Mouse (Mus musculus) liver, embryonic 14.5 days (tissue): ENCODE data around the gene Sclt1. TPM values are rescaled to one million over a fixed set of nuclear protein-coding genes. Genes with fewer than 3 reads are reported as not detected.

Experiments
- ATAC-seq: fragments of 200-750 bp; cut with Nextera tagmentation; 2 replicates; pipeline ENCODE4 v1.8.0; 2017; ENCODE audit warnings: moderate number of reproducible peaks, mild to moderate bottlenecking, moderate library complexity; ENCODE audit not compliant: insufficient read depth
- DNase-seq, 3 experiments: peaks; one replicate each; pipeline ENCODE4 v3.0.0-alpha.2; 2012 to 2013; ENCODE audit warnings: low read depth in 3 of 3, low spot score in 3 of 3
- H3K27ac ChIP-seq: fragments of 300-500 bp; sonication (generic); 2 replicates; pipeline ENCODE4 v1.5.1; 2014; ENCODE audit warnings: moderate library complexity, mild to moderate bottlenecking, control low read depth, inconsistent platforms
- H3K27me3 ChIP-seq: fragments of 300-500 bp; sonication (generic); 2 replicates; pipeline ENCODE4 v1.6.1; 2014; ENCODE audit warnings: mild to moderate bottlenecking, low read length, moderate library complexity; ENCODE audit not compliant: control insufficient read depth, insufficient read depth
- H3K36me3 ChIP-seq: fragments of 300-500 bp; sonication (generic); replicated peaks from 2 replicates; pipeline ENCODE4 v1.6.1; 2014; ENCODE audit warnings: low read depth; ENCODE audit not compliant: control insufficient read depth, insufficient read depth
- H3K4me1 ChIP-seq, 2 experiments: fragments of 200-500 bp in 1 of 2; fragments of 300-500 bp in 1 of 2; sonication (generic) in 1 of 2; replicated peaks; 2 replicates each; pipeline ENCODE4 v1.6.1; 2012 to 2014; ENCODE audit warnings: antibody characterized with exemption in 1 of 2, inconsistent platforms in 1 of 2, low read length in 1 of 2; ENCODE audit not compliant: control insufficient read depth in 2 of 2, insufficient read depth in 2 of 2
- H3K4me2 ChIP-seq: fragments of 300-500 bp; sonication (generic); 2 replicates; pipeline ENCODE4 v1.6.1; 2014; ENCODE audit warnings: low read depth, mild to moderate bottlenecking, control low read depth, moderate library complexity
- H3K4me3 ChIP-seq, 2 experiments: fragments of 200-500 bp in 1 of 2; fragments of 300-500 bp in 1 of 2; sonication (generic) in 1 of 2; 2 replicates each; pipeline ENCODE4 v1.5.1; 2012 to 2014; ENCODE audit warnings: low read depth in 2 of 2, low read length in 2 of 2, mild to moderate bottlenecking in 2 of 2, control low read depth in 1 of 2, inconsistent platforms in 1 of 2, moderate library complexity in 1 of 2; ENCODE audit not compliant: insufficient read depth in 1 of 2
- H3K9ac ChIP-seq: fragments of 300-500 bp; sonication (generic); replicated peaks from 2 replicates; pipeline ENCODE4 v1.6.1; 2014; ENCODE audit warnings: mild to moderate bottlenecking, control low read depth, moderate library complexity
- H3K9me3 ChIP-seq: fragments of 300-500 bp; sonication (generic); 2 replicates; pipeline ENCODE4 v1.6.1; 2016; ENCODE audit warnings: low read length, mixed read lengths; ENCODE audit not compliant: control insufficient read depth
- CTCF ChIP-seq: IDR thresholded peaks from 2 replicates; pipeline ENCODE4 v1.5.1; 2016; ENCODE audit warnings: antibody characterized with exemption, low read depth, control low read depth
- EP300 ChIP-seq: IDR thresholded peaks from 2 replicates; pipeline ENCODE4 v1.6.1; 2016; ENCODE audit warnings: antibody characterized with exemption, low read depth
- WGBS: fragments of 180-500 bp; shearing (Covaris S2); extraction: QIAGEN DNeasy Blood & Tissue Kit; methylation state at CpG from one replicate; pipeline ENCODE4 v1.1.7; 2014; ENCODE audit not compliant: insufficient replicate concordance; 5-methylcytosine and 5-hydroxymethylcytosine counted together
- polyA plus RNA-seq, 2 experiments: library from polyadenylated mRNA; depleted of rRNA in 1 of 2; stranded (reverse) in 1 of 2; unstranded in 1 of 2; fragments of >200 nt; fragmentation: Nextera tagmentation in 1 of 2; extraction: Ambion mirVana in 1 of 2; gene quantifications; 2 replicates each; pipeline versions ENCODE4 v1.2.1 to v1.2.3; 2012 to 2014

Gene Sclt1
- polyA plus RNA-seq (2012; rRNA removed) (1.2 and 3.0 TPM in 2 replicates), polyA plus RNA-seq (2014; fragmentation: Nextera tagmentation; extraction: Ambion mirVana) (5.9 and 6.0 TPM in 2 replicates)

- H3K4me3 ChIP-seq, result peak within 1 kb of the TSS; percentile 80 to 85
- peak; percentile 34; the same call in 1 of the 2 replicates for TF ChIP-seq CTCF
- no peak for TF ChIP-seq EP300
- peak within 1 kb of the TSS; percentile 88 for H3K9ac ChIP-seq
- under 1% methylated on average over 66 of the region's 66 CpGs for WGBS
- H3K27me3 ChIP-seq, result no peaks in the 10 kb centered on the region
- H3K36me3 ChIP-seq, result no peaks in the 10 kb centered on the region
- H3K4me1 ChIP-seq, result peaks cover 4 to 9% of the 10 kb centered on the region in 2 experiments; a peak in 3 of 4 replicates
- peak within 1 kb of the TSS; percentile 65 for H3K4me2 ChIP-seq
- H3K27ac ChIP-seq, result peak within 1 kb of the TSS; percentile 73
- no peaks in the 10 kb centered on the region for H3K9me3 ChIP-seq
- DNase-seq (peak; percentile 89 to 92 (median 91)), ATAC-seq (peak; percentile 99)
Observed at GRCm38 (mm10) chr3:41742278-41742934, at the start of gene Sclt1, which contains the start of gene D3Ertd751e. Sclt1 (minus strand) TSS chr3:41742514. D3Ertd751e (plus strand) TSS chr3:41742611.

- Histone ChIP-seq H3K4me2 (no peak overlapping the region), H3K9ac (no peak overlapping the region), H3K9me3 (no peaks in the 10 kb centered on the region), H3K4me1 (no peaks in the 10 kb centered on the region), H3K4me3 (no peak overlapping the region), H3K36me3 (no peaks in the 10 kb centered on the region), H3K27me3 (no peaks in the 10 kb centered on the region), H3K27ac (no peak overlapping the region)
- no peak for DNase-seq
- TF ChIP-seq EP300, result no peak
- no peak for TF ChIP-seq CTCF
- no peak for ATAC-seq
- 66% methylated on average over 3 of the region's 3 CpGs for WGBS
Observed at GRCm38 (mm10) chr3:41762091-41762490, 19.8 kb upstream of the Sclt1 start.

GRCm38 (mm10) chr3:41754556-41754955 lies 12.2 kb upstream of the Sclt1 start:
- Histone ChIP-seq H3K4me3 (no peak overlapping the region), H3K27me3 (no peaks in the 10 kb centered on the region), H3K4me2 (no peak overlapping the region), H3K4me1 (no peaks in the 10 kb centered on the region), H3K36me3 (no peaks in the 10 kb centered on the region), H3K9me3 (no peaks in the 10 kb centered on the region), H3K27ac (no peak overlapping the region), H3K9ac (no peak overlapping the region)
- TF ChIP-seq CTCF (no peak), EP300 (no peak)
- ATAC-seq (no peak), DNase-seq (no peak)
- WGBS, result 55% methylated on average over 2 of the region's 2 CpGs

GRCm38 (mm10) chr3:41743436-41743835 lies 1.1 kb upstream of the Sclt1 start:
- no peaks in the 10 kb centered on the region for H3K9me3 ChIP-seq
- H3K4me3 ChIP-seq, result peak overlapping the region in 1 of 2 experiments; percentile 85; a peak in 2 of 4 replicates
- no peak overlapping the region for H3K27ac ChIP-seq
- no peak overlapping the region; the same call in 1 of the 2 replicates for H3K9ac ChIP-seq
- H3K36me3 ChIP-seq, result no peaks in the 10 kb centered on the region
- H3K4me1 ChIP-seq, result peaks cover 4 to 9% of the 10 kb centered on the region in 2 experiments; a peak in 3 of 4 replicates
- peak overlapping the region; percentile 65 for H3K4me2 ChIP-seq
- H3K27me3 ChIP-seq, result no peaks in the 10 kb centered on the region
- no peak for ATAC-seq
- TF ChIP-seq EP300 (no peak), CTCF (no peak)
- WGBS, result 43% methylated on average over 6 of the region's 6 CpGs
- DNase-seq, result no peak

GRCm38 (mm10) chr3:41741601-41742277 lies 575 bp downstream of the Sclt1 start:
- TF ChIP-seq CTCF, result no peak
- TF ChIP-seq EP300, result no peak
- Histone ChIP-seq H3K27me3 (no peaks in the 10 kb centered on the region), H3K4me2 (peak overlapping the region; percentile 65), H3K9ac (peak overlapping the region; percentile 88), H3K27ac (peak overlapping the region; percentile 73), H3K9me3 (no peaks in the 10 kb centered on the region), H3K36me3 (no peaks in the 10 kb centered on the region), H3K4me3 (peak overlapping the region; percentile 70 to 85), H3K4me1 (peaks cover 4 to 9% of the 10 kb centered on the region in 2 experiments; a peak in 3 of 4 replicates)
- ATAC-seq (no peak), DNase-seq (peak in 1 of 3 experiments; percentile 10)
- WGBS, result 1% methylated on average over 39 of the region's 39 CpGs
